Mouse (Mus musculus) stomach, embryonic 14.5 days (tissue): ENCODE data around the gene Tnfrsf8. TPM values are rescaled to one million over a fixed set of nuclear protein-coding genes. Genes with fewer than 3 reads are reported as not detected.
"Not testable (repeated sequence)": the region's sequence is repeated elsewhere in the genome, so short reads cannot be mapped to it uniquely, and the experiment has no call there.

Source experiments
- ATAC-seq: fragments of 200-750 bp; cut with Nextera tagmentation; 2 replicates; pipeline ENCODE4 v1.8.0; 2017; ENCODE audit warnings: low read depth, moderate TSS enrichment; ENCODE audit not compliant: insufficient number of reproducible peaks, insufficient read depth, low FRiP score
- H3K27ac ChIP-seq: fragments of 300-500 bp; sonication (generic); 2 replicates; pipeline ENCODE4 v1.5.1; 2014; ENCODE audit warnings: mild to moderate bottlenecking, low read length, moderate library complexity, mixed read lengths
- H3K27me3 ChIP-seq: fragments of 300-500 bp; sonication (generic); 2 replicates; pipeline ENCODE4 v1.6.1; 2014; ENCODE audit warnings: low read length, control low read depth, mixed read lengths; ENCODE audit not compliant: control insufficient read depth, insufficient read depth
- H3K36me3 ChIP-seq: fragments of 300-500 bp; sonication (generic); 2 replicates; pipeline ENCODE4 v1.6.1; 2014; ENCODE audit warnings: mild to moderate bottlenecking, control low read depth, low read length, moderate library complexity, mixed read lengths; ENCODE audit not compliant: control insufficient read depth, insufficient read depth
- H3K4me1 ChIP-seq: fragments of 300-500 bp; sonication (generic); 2 replicates; pipeline ENCODE4 v1.6.1; 2014; ENCODE audit warnings: low read length, control low read depth, mixed read lengths; ENCODE audit not compliant: control insufficient read depth, insufficient read depth
- H3K4me2 ChIP-seq: fragments of 300-500 bp; sonication (generic); replicated peaks from 2 replicates; pipeline ENCODE4 v1.6.1; 2014; ENCODE audit warnings: low read depth, low read length, control low read depth
- H3K4me3 ChIP-seq: fragments of 300-500 bp; sonication (generic); 2 replicates; pipeline ENCODE4 v1.5.1; 2014; ENCODE audit warnings: low read depth, low read length, control low read depth
- H3K9ac ChIP-seq: fragments of 300-500 bp; sonication (generic); replicated peaks from 2 replicates; pipeline ENCODE4 v1.6.1; 2014; ENCODE audit warnings: low read depth, mild to moderate bottlenecking, control low read depth, low read length, moderate library complexity, mixed read lengths
- H3K9me3 ChIP-seq: fragments of 300-500 bp; sonication (generic); 2 replicates; pipeline ENCODE4 v1.6.1; 2016; ENCODE audit warnings: low read depth, low read length, control low read depth; ENCODE audit not compliant: control insufficient read depth
- WGBS: fragments of 180-500 bp; shearing (Covaris S2); extraction: QIAGEN DNeasy Blood & Tissue Kit; methylation state at CpG from one replicate; pipeline ENCODE4 v1.1.7; 2014; 5-methylcytosine and 5-hydroxymethylcytosine counted together
- polyA plus RNA-seq: library from polyadenylated mRNA; unstranded; fragments of >200 nt; fragmentation: Nextera tagmentation; extraction: Ambion mirVana; gene quantifications from 2 replicates; pipeline ENCODE4 v1.2.1, GENCODE M21; 2014

The Tnfrsf8 gene
- polyA plus RNA-seq: 0.13 and 0.20 TPM in 2 replicates

DNA sequence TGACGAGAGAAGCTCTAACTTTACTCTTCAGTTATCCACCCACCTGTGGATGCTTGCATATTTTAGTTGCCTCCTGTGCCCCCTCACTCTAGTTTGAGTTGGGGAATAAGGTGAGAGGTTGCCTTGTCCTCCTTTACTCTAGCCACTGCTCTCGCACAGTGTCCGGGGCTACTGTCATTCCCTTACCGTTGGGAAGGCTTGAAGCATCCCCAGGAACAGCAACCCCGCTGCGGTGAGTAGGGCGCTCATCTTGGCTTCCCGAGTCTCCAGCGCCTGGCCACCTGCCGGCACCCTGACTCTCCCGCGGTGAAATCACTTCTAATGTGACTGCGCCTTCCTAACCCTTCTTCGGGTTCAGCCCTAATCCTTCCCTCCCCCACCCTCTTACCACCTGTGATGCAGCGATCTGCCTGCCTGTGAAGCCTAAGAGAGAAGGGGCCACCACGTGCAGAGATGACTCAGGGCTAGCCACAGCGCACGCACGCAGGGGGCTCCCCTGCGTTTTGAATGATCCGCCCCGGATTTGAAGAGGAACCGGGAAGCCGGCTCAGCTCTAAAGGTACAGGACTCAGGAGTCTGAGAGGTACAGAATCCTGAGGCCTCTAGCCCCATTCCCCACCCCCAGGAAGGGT is at the start of gene Tnfrsf8:
Gene Tnfrsf8 (minus strand): TSS at position 329 of the 632 bp plus-strand sequence.
- WGBS: 1% methylated on average over 24 of the region's 24 CpGs
- no peak within 1 kb of the TSS for H3K27ac ChIP-seq

DNA sequence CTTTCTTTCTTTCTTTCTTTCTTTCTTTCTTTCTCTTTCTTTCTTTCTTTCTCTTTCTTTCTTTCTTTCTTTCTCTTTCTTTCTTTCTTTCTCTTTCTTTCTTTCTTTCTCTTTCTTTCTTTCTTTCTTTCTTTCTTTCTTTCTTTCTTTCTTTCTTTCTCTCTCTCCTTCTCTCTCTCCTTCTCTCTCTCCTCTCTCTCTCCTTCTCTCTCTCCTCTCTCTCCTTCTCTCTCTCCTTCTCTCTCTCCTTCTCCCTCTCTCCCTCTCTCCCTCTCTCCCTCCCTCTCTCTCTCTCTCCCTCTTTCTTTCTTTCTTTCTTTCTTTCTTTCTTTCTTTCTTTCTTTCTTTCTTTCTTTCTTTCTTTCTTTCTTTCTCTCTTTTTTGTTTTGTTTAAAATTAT is 46.7 kb upstream of the Tnfrsf8 start:
- H3K9ac ChIP-seq, H3K4me2 ChIP-seq, H3K4me1 ChIP-seq, H3K36me3 ChIP-seq, H3K9me3 ChIP-seq, H3K27me3 ChIP-seq, H3K4me3 ChIP-seq, H3K27ac ChIP-seq, ATAC-seq: not testable (repeated sequence)

More for the DNA sequence above, at the start of gene Tnfrsf8:
- Histone ChIP-seq H3K9ac (no peak within 1 kb of the TSS), H3K4me3 (no peak within 1 kb of the TSS), H3K4me2 (no peak within 1 kb of the TSS), H3K4me1 (no peaks in the 10 kb centered on the region), H3K27me3 (0 out of 2 replicates have a peak, but pooled peaks cover 7% of the 10 kb centered on the region), H3K36me3 (no peaks in the 10 kb centered on the region), H3K9me3 (no peaks in the 10 kb centered on the region)
- ATAC-seq: no peak

DNA sequence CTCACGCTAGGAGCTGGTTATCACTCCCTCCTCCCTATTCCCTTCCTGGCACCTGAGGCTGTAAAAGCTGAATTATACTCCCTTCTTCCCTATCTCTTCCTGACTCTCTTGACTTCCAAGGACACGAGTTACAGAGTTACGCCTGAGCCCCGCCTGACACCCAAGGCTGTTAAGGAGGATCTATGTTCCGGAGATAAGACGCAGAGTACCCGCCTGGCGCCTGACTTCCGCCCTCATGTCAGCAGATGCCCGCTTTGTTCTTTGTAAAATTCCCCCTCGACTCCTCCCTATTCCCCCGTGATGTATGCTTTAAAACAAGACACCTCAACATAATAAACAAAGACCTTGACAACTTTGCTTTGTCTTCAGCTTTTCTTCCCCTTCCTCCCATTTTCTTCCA is 46.1 kb upstream of the Tnfrsf8 start:
- Histone ChIP-seq H3K27me3 (no peaks in the 10 kb centered on the region), H3K27ac (no peak overlapping the region), H3K36me3 (no peaks in the 10 kb centered on the region), H3K4me2 (no peak overlapping the region), H3K4me1 (no peaks in the 10 kb centered on the region), H3K9me3 (no peaks in the 10 kb centered on the region), H3K9ac (no peak overlapping the region), H3K4me3 (no peak overlapping the region)
- ATAC-seq: no peak
- WGBS: 5% methylated on average over 12 of the region's 12 CpGs

DNA sequence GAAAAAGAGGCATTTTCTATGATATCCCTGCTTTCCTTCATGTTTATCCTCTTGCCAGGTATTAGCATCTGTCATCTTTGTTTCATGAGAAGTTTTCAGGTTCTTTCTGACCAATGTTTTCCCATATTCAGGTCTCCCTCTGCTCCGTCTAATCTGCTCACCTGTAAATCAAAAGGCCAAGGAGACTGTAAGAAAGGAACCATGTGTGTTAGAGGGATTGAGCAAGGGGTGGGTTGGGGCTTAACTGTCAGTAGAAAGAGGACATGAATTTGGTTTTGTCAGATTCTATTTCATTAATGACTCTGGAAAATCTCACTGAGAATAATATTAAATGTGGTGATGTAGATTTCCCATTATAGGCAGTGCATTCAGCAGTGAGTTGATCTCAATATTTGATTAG is 45.6 kb upstream of the Tnfrsf8 start:
- H3K9me3 ChIP-seq: no peaks in the 10 kb centered on the region
- ATAC-seq: no peak
- WGBS: 56% methylated on average over 1 of the region's 1 CpGs

DNA sequence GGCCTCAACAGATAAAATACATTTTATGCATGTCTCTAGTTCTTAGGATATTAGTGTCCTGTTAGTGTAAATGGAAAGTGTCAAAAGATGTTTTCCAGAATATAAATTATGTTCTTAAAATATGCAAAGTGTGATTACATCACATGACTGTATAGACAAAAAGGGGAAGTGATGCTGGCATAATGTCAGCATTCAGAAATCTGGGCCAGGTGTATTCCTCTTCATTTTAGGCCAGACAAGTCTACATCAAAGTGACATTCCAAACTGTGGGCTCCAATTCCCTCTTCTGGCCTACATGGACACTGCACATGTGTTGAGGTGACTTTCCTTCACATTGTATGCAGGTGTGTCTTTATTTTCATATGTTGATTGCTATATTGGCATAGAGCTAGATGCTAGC is 41.3 kb upstream of the Tnfrsf8 start:
- Histone ChIP-seq H3K4me1 (no peaks in the 10 kb centered on the region), H3K36me3 (no peaks in the 10 kb centered on the region), H3K4me3 (no peak overlapping the region), H3K27ac (no peak overlapping the region), H3K27me3 (no peaks in the 10 kb centered on the region), H3K4me2 (no peak overlapping the region), H3K9me3 (no peaks in the 10 kb centered on the region), H3K9ac (no peak overlapping the region)
- ATAC-seq: no peak

More for the DNA sequence above, 45.6 kb upstream of the Tnfrsf8 start:
- no peak overlapping the region for H3K27ac ChIP-seq
- H3K36me3 ChIP-seq: no peaks in the 10 kb centered on the region
- H3K4me1 ChIP-seq: no peaks in the 10 kb centered on the region
- no peak overlapping the region for H3K9ac ChIP-seq
- H3K27me3 ChIP-seq: no peaks in the 10 kb centered on the region
- no peak overlapping the region for H3K4me2 ChIP-seq
- H3K4me3 ChIP-seq: no peak overlapping the region

DNA sequence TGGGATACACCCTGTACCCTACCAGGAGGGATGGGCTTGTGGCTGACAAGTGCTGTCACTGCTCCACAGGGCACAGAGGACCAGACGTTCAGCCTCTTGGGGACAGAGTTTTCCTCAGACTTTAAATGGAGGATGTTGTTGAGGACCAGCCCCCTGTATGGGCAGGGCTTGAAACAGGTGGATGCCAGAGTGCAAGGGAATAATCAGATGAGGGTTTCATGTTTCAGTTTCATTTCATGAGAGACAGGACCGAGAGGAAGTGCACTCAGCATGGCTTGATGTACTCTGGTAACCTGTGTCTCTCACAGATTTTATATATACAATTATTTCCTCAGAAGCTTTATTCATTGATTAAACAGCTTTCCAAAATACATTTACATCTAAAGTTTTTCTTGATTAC is 38.9 kb upstream of the Tnfrsf8 start:
- ATAC-seq: no peak
- Histone ChIP-seq H3K4me1 (no peaks in the 10 kb centered on the region), H3K4me3 (no peak overlapping the region), H3K27me3 (no peaks in the 10 kb centered on the region), H3K9ac (no peak overlapping the region), H3K36me3 (no peaks in the 10 kb centered on the region), H3K27ac (no peak overlapping the region), H3K4me2 (no peak overlapping the region), H3K9me3 (no peaks in the 10 kb centered on the region)
- WGBS: 35% methylated on average over 2 of the region's 2 CpGs

DNA sequence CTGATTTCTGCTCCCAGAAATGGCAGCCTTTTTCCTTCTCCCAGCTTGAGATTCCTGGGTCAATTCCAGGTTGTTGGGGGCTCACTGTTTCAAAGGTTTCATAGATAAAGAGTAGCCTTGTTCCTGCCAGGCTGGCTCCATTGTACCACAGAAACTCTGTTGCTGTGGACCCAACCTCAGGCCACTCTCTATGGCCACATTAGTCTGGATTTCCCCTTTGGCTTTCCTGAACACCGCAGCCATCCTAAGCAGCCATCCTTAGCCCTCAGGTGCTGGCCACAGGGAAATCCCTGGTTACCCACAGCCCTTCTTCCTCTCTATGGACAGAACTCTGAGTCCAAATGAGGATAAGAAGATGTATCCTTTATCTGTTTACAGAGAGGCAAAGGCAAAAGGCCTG is 30.0 kb upstream of the Tnfrsf8 start:
- Histone ChIP-seq H3K36me3 (no peaks in the 10 kb centered on the region), H3K27ac (no peak overlapping the region), H3K4me1 (no peaks in the 10 kb centered on the region), H3K4me2 (no peak overlapping the region), H3K4me3 (no peak overlapping the region), H3K9me3 (no peaks in the 10 kb centered on the region), H3K9ac (no peak overlapping the region), H3K27me3 (no peaks in the 10 kb centered on the region)
- no peak for ATAC-seq
- WGBS: 93% methylated on average over 1 of the region's 1 CpGs

DNA sequence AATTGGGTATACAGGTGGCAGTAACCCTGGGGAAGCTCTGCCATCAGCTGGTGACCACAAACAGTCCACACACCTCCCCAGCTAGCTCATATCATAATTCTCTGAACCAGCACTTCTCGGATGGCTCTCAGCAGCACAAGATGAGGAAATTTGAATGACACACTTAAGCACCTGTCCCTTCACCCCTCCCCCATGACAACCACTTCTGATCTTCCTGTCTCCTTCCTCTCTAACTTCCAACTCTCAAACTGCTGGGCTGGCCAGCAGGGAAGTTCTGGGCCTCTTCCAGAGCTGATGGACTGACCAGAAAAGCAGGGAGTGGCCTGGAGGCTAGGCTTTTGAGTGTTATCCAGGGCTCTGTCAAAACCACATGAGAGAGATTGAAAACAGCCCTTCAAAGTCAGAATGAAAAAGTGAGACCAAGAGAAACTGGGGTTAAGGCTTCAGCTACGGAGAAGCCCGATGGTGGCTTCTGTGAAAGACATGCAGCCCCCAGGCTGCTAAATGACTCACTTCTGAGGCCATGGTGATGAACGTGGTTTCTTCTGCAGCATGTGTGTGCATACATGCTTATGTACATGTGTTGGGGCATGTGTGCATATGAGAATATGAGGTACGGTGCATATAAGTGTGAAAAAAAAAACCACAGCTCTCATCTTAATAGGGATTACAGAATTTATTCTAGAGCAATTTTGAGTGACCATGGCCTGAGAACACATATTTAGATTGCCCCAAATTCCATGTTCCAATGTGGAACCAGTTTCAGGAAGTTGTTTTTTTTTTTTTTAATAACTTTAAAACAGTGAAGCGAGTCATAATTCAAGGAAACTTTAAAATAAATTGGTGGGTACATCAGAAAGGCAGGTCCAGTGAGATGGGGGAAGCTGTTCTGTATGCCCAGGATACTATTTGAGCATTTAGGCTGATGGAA is 27.2 kb upstream of the Tnfrsf8 start:
- Histone ChIP-seq H3K9me3 (no peaks in the 10 kb centered on the region), H3K4me2 (no peak overlapping the region), H3K27ac (no peak overlapping the region), H3K9ac (no peak overlapping the region), H3K36me3 (no peaks in the 10 kb centered on the region), H3K4me1 (no peaks in the 10 kb centered on the region), H3K4me3 (no peak overlapping the region), H3K27me3 (no peaks in the 10 kb centered on the region)
- 76% methylated on average over 6 of the region's 6 CpGs for WGBS
- no peak for ATAC-seq
